In genomic region chr2:74912031-74912430, GRCm38 (mm10) we compare ENCODE assay signal across 29 mouse cellular contexts.
"Had no signal": no experiment of that assay in that cellular context is flagged by ENCODE, and none has a peak within 500 bp of the region (broad histone marks: within the 10 kb centered on the region; RNA-seq: fewer than 3 reads in every experiment).

No protein-coding gene starts in this region.

- H3K27ac ChIP-seq: left cerebral cortex, adult 2 months; limb, embryonic 10.5 days; limb, embryonic 12.5 days; limb, embryonic 13.5 days; limb, embryonic 15.5 days; liver, embryonic 12.5 days; liver, embryonic 13.5 days; liver, embryonic 14.5 days; liver, embryonic 15.5 days; lung, embryonic 15.5 days; macrophage; midbrain, embryonic 10.5 days; midbrain, embryonic 12.5 days; midbrain, embryonic 13.5 days; midbrain, embryonic 15.5 days; neural tube, embryonic 12.5 days; neural tube, embryonic 13.5 days had no signal

- H3K4me2 ChIP-seq: limb, embryonic 12.5 days; limb, embryonic 13.5 days; limb, embryonic 15.5 days; liver, embryonic 11.5 days; liver, embryonic 12.5 days; liver, embryonic 13.5 days; liver, embryonic 15.5 days; lung, embryonic 15.5 days; midbrain, embryonic 11.5 days; midbrain, embryonic 12.5 days; midbrain, embryonic 13.5 days; midbrain, embryonic 15.5 days; neural tube, embryonic 12.5 days; neural tube, embryonic 13.5 days had no signal

- DNase-seq: left cerebral cortex, postnatal 4 days; liver; liver, embryonic 13.5 days; liver, postnatal 0 days; lung, adult 2 months; lung, postnatal 10 days; lung, postnatal 4 days; midbrain, embryonic 14.5 days had no signal

- H3K4me1 ChIP-seq: liver, embryonic 12.5 days; liver, embryonic 13.5 days; liver, embryonic 15.5 days; megakaryocyte, embryonic 14.5 days; midbrain, embryonic 12.5 days; midbrain, embryonic 13.5 days; midbrain, embryonic 15.5 days; neural tube, embryonic 12.5 days had no signal

- ATAC-seq: liver, embryonic 12.5 days; liver, postnatal 0 days; midbrain, embryonic 13.5 days; midbrain, embryonic 15.5 days; midbrain, embryonic 16.5 days had no signal

- H3K36me3 ChIP-seq: limb, embryonic 10.5 days; limb, embryonic 12.5 days; limb, embryonic 13.5 days; limb, embryonic 15.5 days; liver, embryonic 12.5 days; liver, embryonic 13.5 days; liver, embryonic 15.5 days; lung, embryonic 15.5 days; midbrain, embryonic 10.5 days; midbrain, embryonic 12.5 days; midbrain, embryonic 13.5 days; midbrain, embryonic 15.5 days; neural tube, embryonic 12.5 days; neural tube, embryonic 13.5 days had no signal

- H3K4me3 ChIP-seq: left cerebral cortex, adult 2 months; limb, embryonic 10.5 days; limb, embryonic 12.5 days; limb, embryonic 13.5 days; limb, embryonic 15.5 days; liver, embryonic 12.5 days; liver, embryonic 13.5 days; liver, embryonic 15.5 days; lung, embryonic 15.5 days; megakaryocyte, embryonic 14.5 days; midbrain, embryonic 10.5 days; midbrain, embryonic 12.5 days; midbrain, embryonic 13.5 days; midbrain, embryonic 15.5 days; myocyte; neural tube, embryonic 12.5 days; neural tube, embryonic 13.5 days had no signal

- H3K9ac ChIP-seq: limb, embryonic 12.5 days; limb, embryonic 13.5 days; limb, embryonic 15.5 days; liver, embryonic 12.5 days; liver, embryonic 13.5 days; liver, embryonic 14.5 days; liver, embryonic 15.5 days; liver, postnatal 0 days; lung, embryonic 15.5 days; midbrain, embryonic 12.5 days; midbrain, embryonic 13.5 days; midbrain, embryonic 15.5 days; neural tube, embryonic 12.5 days; neural tube, embryonic 13.5 days had no signal

- H3K27me3 ChIP-seq: liver, embryonic 13.5 days; liver, embryonic 15.5 days; lung, embryonic 15.5 days; megakaryocyte, embryonic 14.5 days; midbrain, embryonic 12.5 days; midbrain, embryonic 13.5 days; midbrain, embryonic 15.5 days; neural tube, embryonic 12.5 days; neural tube, embryonic 13.5 days had no signal

- H3K9me3 ChIP-seq: limb, embryonic 10.5 days; limb, embryonic 12.5 days; limb, embryonic 13.5 days; limb, embryonic 15.5 days; liver, embryonic 12.5 days; liver, embryonic 13.5 days; liver, embryonic 15.5 days; lung, embryonic 15.5 days; midbrain, embryonic 10.5 days; midbrain, embryonic 12.5 days; midbrain, embryonic 13.5 days; midbrain, embryonic 15.5 days; neural tube, embryonic 12.5 days; neural tube, embryonic 13.5 days had no signal
